Mouse (Mus musculus): Measurements from ENCODE around the gene March4.

GRCm38 (mm10) chr1:72380544-72380943 is 156.2 kb downstream of the March4 start:
- TF ChIP-seq CTCF (IDR thresholded peaks at IDR 0.05; ENCODE audit: borderline replicate concordance, insufficient read depth, low read depth, low read length) (no peak), POLR2A (IDR thresholded peaks at IDR 0.05; ENCODE audit: borderline replicate concordance, insufficient read depth, low read length) (no peak)
